Mouse (Mus musculus) cerebellum, adult 2 months (tissue): ENCODE measurements at regions not wholly inside any gene's neighbourhood (a gene's known extent, or its start where the extent isn't known, plus 50 kb on each side); places are given as distances from the start of the nearest gene placed in this dataset.

Experiments used
- CTCF ChIP-seq: fragments of 200-500 bp; IDR thresholded peaks from 2 replicates; pipeline ENCODE4 v1.5.1; 2011; ENCODE audit warnings: low read depth, mild to moderate bottlenecking, control low read depth, low read length, moderate library complexity, borderline replicate concordance; ENCODE audit not compliant: insufficient read depth
- POLR2A ChIP-seq: fragments of 200-500 bp; IDR thresholded peaks from 2 replicates; pipeline ENCODE4 v1.6.1; 2011; ENCODE audit warnings: low read length, control low read depth, borderline replicate concordance; ENCODE audit not compliant: insufficient read depth

GRCm38 (mm10) chr7:134549286-134549919, 121.1 kb upstream of the Dock1 start:
- TF ChIP-seq CTCF (no peak), POLR2A (no peak)
